Mouse (Mus musculus) midbrain, embryonic 16.5 days (tissue): ENCODE data around the gene Krtap6-5. TPM values are rescaled to one million over a fixed set of nuclear protein-coding genes. Genes with fewer than 3 reads are reported as not detected.

Experiments
- polyA plus RNA-seq: library from polyadenylated mRNA; unstranded; fragments of >200 nt; fragmentation: Nextera tagmentation; extraction: Ambion mirVana; gene quantifications from 2 replicates; pipeline ENCODE4 v1.2.1, GENCODE M21; 2015

Gene Krtap6-5
- polyA plus RNA-seq, 1 experiment from 2014 or later = not detected

Other genes starting within 250 kb of the Krtap6-5 start
- gene Gm20741, start 235.7 kb downstream of the Krtap6-5 start, polyA plus RNA-seq = not detected in 2 replicates
- gene Krtap15, start 227.7 kb downstream of the Krtap6-5 start, polyA plus RNA-seq = not detected in 2 replicates
- not detected in 2 replicates for gene Krtap14, start 221.7 kb downstream of the Krtap6-5 start, polyA plus RNA-seq
- not detected in 2 replicates for gene Krtap19-1, start 178.5 kb downstream of the Krtap6-5 start, polyA plus RNA-seq
- not detected in 2 replicates for gene Krtap19-2, start 173.6 kb downstream of the Krtap6-5 start, polyA plus RNA-seq
- not detected in 2 replicates for gene Krtap19-3, start 169.8 kb downstream of the Krtap6-5 start, polyA plus RNA-seq
- gene Krtap19-4, start 162.8 kb downstream of the Krtap6-5 start, polyA plus RNA-seq = not detected in 2 replicates
- gene Krtap19-5, start 151.4 kb downstream of the Krtap6-5 start, polyA plus RNA-seq = not detected in 2 replicates
- gene Krtap19-9b, start 115.6 kb downstream of the Krtap6-5 start, polyA plus RNA-seq = not detected in 2 replicates
- gene Krtap16-3, start 85.0 kb downstream of the Krtap6-5 start, polyA plus RNA-seq = not detected in 2 replicates
- not detected in 2 replicates for gene Krtap22-2, start 37.1 kb downstream of the Krtap6-5 start, polyA plus RNA-seq
- gene Gm10229, start 32.6 kb downstream of the Krtap6-5 start, polyA plus RNA-seq = not detected in 2 replicates
- not detected in 2 replicates for gene Krtap6-1, start 16.2 kb downstream of the Krtap6-5 start, polyA plus RNA-seq
- not detected in 2 replicates for gene Gm10228, start 6.4 kb downstream of the Krtap6-5 start, polyA plus RNA-seq
- not detected in 2 replicates for gene 1110025L11Rik, start 16.1 kb upstream of the Krtap6-5 start, polyA plus RNA-seq
- gene Krtap6-3, start 36.1 kb upstream of the Krtap6-5 start, polyA plus RNA-seq = not detected in 2 replicates
- gene Gm6358, start 93.0 kb upstream of the Krtap6-5 start, polyA plus RNA-seq = not detected in 2 replicates
- gene Gm10061, start 103.2 kb upstream of the Krtap6-5 start, polyA plus RNA-seq = not detected in 2 replicates
- gene Gm9789, start 110.1 kb upstream of the Krtap6-5 start, polyA plus RNA-seq = not detected in 2 replicates
- not detected in 2 replicates for gene Gm7735, start 121.6 kb upstream of the Krtap6-5 start, polyA plus RNA-seq
- not detected in 2 replicates for gene 1110057P08Rik, start 126.9 kb upstream of the Krtap6-5 start, polyA plus RNA-seq
- gene Krtap20-2, start 158.0 kb upstream of the Krtap6-5 start, polyA plus RNA-seq = not detected in 2 replicates